Mouse (Mus musculus) Patski (cell line): ENCODE data around the gene Gm9844. TPM values are rescaled to one million over a fixed set of nuclear protein-coding genes. Genes with fewer than 3 reads are reported as not detected.

Source experiments
- ATAC-seq: fragments of 100-300 bp; one replicate; pipeline ENCODE4 v1.8.0; 2021
- CTCF ChIA-PET: fragments of 350-600 bp; sonication (Branson Sonifier 250); formaldehyde crosslinking; loops from one replicate; lab custom pipeline; 2022; ENCODE audit warnings: inconsistent platforms; lab: Charles Lee
- POLR2A ChIA-PET: fragments of 350-600 bp; sonication (Branson Sonifier 250); formaldehyde crosslinking; loops from one replicate; lab custom pipeline; 2022; ENCODE audit warnings: antibody characterized with exemption, inconsistent platforms; lab: Charles Lee
- DNase-seq: peaks from one replicate; pipeline ENCODE4 v3.0.0-alpha.2; 2011; ENCODE audit warnings: low read depth, low spot score
- H3K27me3 ChIP-seq: fragments of 371-371 bp; one replicate; pipeline ENCODE4 v1.5.1; 2021
- CTCF ChIP-seq: fragments of 100-300 bp; IDR thresholded peaks from one replicate; pipeline ENCODE4 v1.5.1; 2021
- in situ Hi-C: fragments of 300-500 bp; cut with MboI; formaldehyde crosslinking; loops from 3 replicates; pipeline ENCODE4 v1.11.1; 2018; ENCODE audit warnings: low pct_unique_long_range_greater_than_20kb, mixed read lengths
- polyA plus RNA-seq: library from polyadenylated mRNA; unstranded; gene quantifications from one replicate; pipeline ENCODE4 v1.2.3, GENCODE M21; 2021

Gm9844 gene
- polyA plus RNA-seq, 1 experiment from 2014 or later, result 1.6 TPM

- POLR2A ChIA-PET, result no interaction called here
- in situ Hi-C loops, result no loop called here
- no peak for ATAC-seq
- TF ChIP-seq CTCF, result no peak
- no peak for DNase-seq
- CTCF ChIA-PET, result interaction anchor here (0.9 kb wide), 1 partner anchor 9 kb away, joined by 3 read pairs; no protein-coding TSS in a partner anchor
- H3K27me3 ChIP-seq, result no peaks in the 10 kb centered on the region
Measured at GRCm38 (mm10) chr7:24897959-24898358, 35.9 kb downstream of the Gm9844 start.

GRCm38 (mm10) chr7:24901114-24901513, 39.1 kb downstream of the Gm9844 start:
- in situ Hi-C loops, result no loop called here
- ATAC-seq (no peak), DNase-seq (no peak)
- H3K27me3 ChIP-seq, result no peaks in the 10 kb centered on the region
- ChIA-PET CTCF (no interaction called here), POLR2A (no interaction called here)
- TF ChIP-seq CTCF, result no peak

- DNase-seq, result no peak
- no peaks in the 10 kb centered on the region for H3K27me3 ChIP-seq
- in situ Hi-C loops, result no loop called here
- CTCF ChIA-PET, result interaction anchor here (3.5 kb wide), 1 partner anchor 12 kb away, joined by 25 read pairs; no protein-coding TSS in a partner anchor
- no peak for ATAC-seq
- no peak for TF ChIP-seq CTCF
- POLR2A ChIA-PET, result interaction anchor here (0.5 kb wide), 1 partner anchor 19 kb away, joined by 5 read pairs; no protein-coding TSS in a partner anchor
Measured at GRCm38 (mm10) chr7:24901842-24902241, 39.8 kb downstream of the Gm9844 start.

GRCm38 (mm10) chr7:24902264-24902629, 40.2 kb downstream of the Gm9844 start:
- POLR2A ChIA-PET, result interaction anchor here (0.5 kb wide), 1 partner anchor 18 kb away, joined by 5 read pairs; no protein-coding TSS in a partner anchor
- TF ChIP-seq CTCF, result no peak
- in situ Hi-C loops, result no loop called here
- ATAC-seq (no peak), DNase-seq (no peak)
- CTCF ChIA-PET, result interaction anchor here (3.5 kb wide), 1 partner anchor 12 kb away, joined by 25 read pairs; no protein-coding TSS in a partner anchor
- H3K27me3 ChIP-seq, result no peaks in the 10 kb centered on the region

GRCm38 (mm10) chr7:24902630-24903443, 40.8 kb downstream of the Gm9844 start, which contains the start of gene Arhgef1:
TSS of gene Arhgef1 (plus strand) at chr7:24902912.
- no peak for TF ChIP-seq CTCF
- in situ Hi-C loops, result no loop called here
- POLR2A ChIA-PET, result interaction anchor here (0.5 to 1.0 kb wide), 3 partner anchors 14 to 18 kb away, joined by 3 to 5 read pairs (median 4); partner anchors contain the start of gene Rps19
- CTCF ChIA-PET, result interaction anchor here (1.7 to 3.5 kb wide), 2 partner anchors 13 to 18 kb away, joined by 6 to 25 read pairs; partner anchors contain the start of gene Rps19
- no peak for DNase-seq
- H3K27me3 ChIP-seq, result no peaks in the 10 kb centered on the region
- ATAC-seq, result no peak

GRCm38 (mm10) chr7:24903444-24903825, 41.4 kb downstream of the Gm9844 start:
- DNase-seq, result no peak

GRCm38 (mm10) chr7:24904070-24904483, 42.1 kb downstream of the Gm9844 start:
- ChIA-PET POLR2A (interaction anchor here (0.6 to 1.0 kb wide), 5 partner anchors 14 to 80 kb away, joined by 3 to 6 read pairs (median 3); partner anchors contain the start of gene Rps19), CTCF (interaction anchor here (0.7 to 3.5 kb wide), 8 partner anchors 9 to 85 kb away, joined by 3 to 25 read pairs (median 4); partner anchors contain the start of genes Rabac1 and Rps19)
- H3K27me3 ChIP-seq, result no peaks in the 10 kb centered on the region
- TF ChIP-seq CTCF, result no peak
- in situ Hi-C loops, result no loop called here
- ATAC-seq (peak; percentile 86), DNase-seq (peak; percentile 84)

More at GRCm38 (mm10) chr7:24903444-24903825, 41.4 kb downstream of the Gm9844 start:
- no peak for TF ChIP-seq CTCF
- POLR2A ChIA-PET, result interaction anchor here (0.6 to 1.0 kb wide), 4 partner anchors 13 to 79 kb away, joined by 3 to 4 read pairs (median 3); partner anchors contain the start of gene Rps19
- in situ Hi-C loops, result no loop called here
- CTCF ChIA-PET, result interaction anchor here (0.9 to 3.5 kb wide), 5 partner anchors 10 to 84 kb away, joined by 3 to 25 read pairs (median 6); partner anchors contain the start of gene Rps19
- ATAC-seq, result no peak
- H3K27me3 ChIP-seq, result no peaks in the 10 kb centered on the region

- DNase-seq, result no peak
- ChIA-PET POLR2A (interaction anchor here (0.6 to 0.9 kb wide), 3 partner anchors 19 to 61 kb away, joined by 3 to 6 read pairs (median 4); no protein-coding TSS in a partner anchor), CTCF (interaction anchor here (1.0 to 3.5 kb wide), 4 partner anchors 10 to 80 kb away, joined by 3 to 25 read pairs (median 4); no protein-coding TSS in a partner anchor)
- in situ Hi-C loops, result no loop called here
- no peak for ATAC-seq
- TF ChIP-seq CTCF, result no peak
- no peaks in the 10 kb centered on the region for H3K27me3 ChIP-seq
Measured at GRCm38 (mm10) chr7:24904936-24905335, 42.9 kb downstream of the Gm9844 start.

- no peak for TF ChIP-seq CTCF
- DNase-seq (no peak), ATAC-seq (no peak)
- ChIA-PET POLR2A (interaction anchor here (0.6 to 1.0 kb wide), 2 partner anchors 11 to 20 kb away, joined by 3 to 4 read pairs; no protein-coding TSS in a partner anchor), CTCF (interaction anchor here (1.2 kb wide), 1 partner anchor 63 kb away, joined by 3 read pairs; no protein-coding TSS in a partner anchor)
- in situ Hi-C loops, result no loop called here
- H3K27me3 ChIP-seq, result no peaks in the 10 kb centered on the region
Measured at GRCm38 (mm10) chr7:24906551-24906950, 44.5 kb downstream of the Gm9844 start.

GRCm38 (mm10) chr7:24907211-24907748, 45.3 kb downstream of the Gm9844 start:
- ChIA-PET CTCF (interaction anchor here (0.7 to 1.2 kb wide), 2 partner anchors 17 to 63 kb away, joined by 3 read pairs; no protein-coding TSS in a partner anchor), POLR2A (interaction anchor here (0.6 to 1.0 kb wide), 2 partner anchors 11 to 20 kb away, joined by 3 to 4 read pairs; no protein-coding TSS in a partner anchor)
- no peak for ATAC-seq
- in situ Hi-C loops, result no loop called here
- no peaks in the 10 kb centered on the region for H3K27me3 ChIP-seq
- TF ChIP-seq CTCF, result no peak
- no peak for DNase-seq

Other genes with a start within 250 kb of the Gm9844 start
- not detected for gene Lypd3, start 225.7 kb upstream of the Gm9844 start, polyA plus RNA-seq
- not detected for gene Tex101, start 185.5 kb upstream of the Gm9844 start, polyA plus RNA-seq
- not detected for gene BC049730, start 153.0 kb upstream of the Gm9844 start, polyA plus RNA-seq
- gene Gm4763, start 135.3 kb upstream of the Gm9844 start, polyA plus RNA-seq, result not detected
- gene Cd177, start 101.9 kb upstream of the Gm9844 start, polyA plus RNA-seq, result 0.31 TPM
- not detected for gene Ceacam10, start 85.0 kb upstream of the Gm9844 start, polyA plus RNA-seq
- gene Lypd4, start 7.7 kb downstream of the Gm9844 start, polyA plus RNA-seq, result 0.10 TPM
- not detected for gene Dmrtc2, start 7.8 kb downstream of the Gm9844 start, polyA plus RNA-seq
- gene Rps19, start 22.2 kb downstream of the Gm9844 start, polyA plus RNA-seq, result 393 TPM
- gene Cd79a, start 35.2 kb downstream of the Gm9844 start, polyA plus RNA-seq, result not detected
- gene Arhgef1, start 40.7 kb downstream of the Gm9844 start, polyA plus RNA-seq, result 95.7 TPM
- not detected for gene Gm4881, start 82.3 kb downstream of the Gm9844 start, polyA plus RNA-seq
- 211 TPM for gene Rabac1, start 110.5 kb downstream of the Gm9844 start, polyA plus RNA-seq
- 0.05 TPM for gene Atp1a3, start 143.7 kb downstream of the Gm9844 start, polyA plus RNA-seq
- gene Grik5, start 210.1 kb downstream of the Gm9844 start, polyA plus RNA-seq, result 49.5 TPM
- 30.0 TPM for gene Zfp574, start 210.4 kb downstream of the Gm9844 start, polyA plus RNA-seq